Mouse (Mus musculus) megakaryocyte, embryonic 14.5 days (primary cell): ENCODE data around the gene Nsun2.

Source experiments
- FLI1 ChIP-seq: IDR thresholded peaks from 2 replicates; pipeline ENCODE4 v1.6.1; 2012; ENCODE audit warnings: low read length, inconsistent platforms, mixed read lengths
- GATA1 ChIP-seq: IDR thresholded peaks from 3 replicates; pipeline ENCODE4 v1.6.1; 2012; ENCODE audit warnings: mixed read lengths, low read length, inconsistent platforms, borderline replicate concordance

DNA sequence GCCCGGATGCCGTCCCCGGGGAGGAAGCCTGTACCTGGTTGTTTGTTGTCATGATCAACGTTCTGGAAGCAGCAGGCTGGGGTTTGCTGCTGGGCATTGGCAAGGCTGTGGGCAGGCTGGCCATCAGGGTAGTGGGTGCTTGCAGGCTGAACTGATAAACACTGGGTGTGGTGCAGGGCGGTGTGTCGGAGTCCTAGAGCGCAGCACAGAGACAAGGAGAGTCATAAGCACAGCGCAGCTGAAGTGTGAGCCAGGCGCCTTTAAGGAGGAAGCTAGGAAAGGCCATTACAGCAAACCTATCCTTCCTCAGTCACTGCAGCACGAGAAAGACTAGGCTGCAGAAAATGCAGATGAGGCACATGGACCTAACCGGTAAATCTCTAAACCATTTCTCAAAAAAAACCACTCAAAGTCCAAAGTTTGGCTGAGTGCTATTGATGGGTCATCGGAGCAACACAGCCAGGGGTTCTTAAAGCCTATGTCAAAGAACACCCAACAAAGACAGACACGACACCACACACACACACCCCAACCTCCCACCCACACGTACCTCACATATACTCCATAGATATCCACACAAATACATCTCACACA, 31.3 kb upstream of the Nsun2 start:
- no peak for TF ChIP-seq GATA1
- no peak for TF ChIP-seq FLI1
